Mouse (Mus musculus) CH12.LX (cell line): ENCODE data around the gene Med10. TPM values are rescaled to one million over a fixed set of nuclear protein-coding genes. Genes with fewer than 3 reads are reported as not detected.

Experiments
- DNase-seq: peaks from one replicate; pipeline ENCODE4 v3.0.0-alpha.2; 2013; ENCODE audit errors: extremely low read depth
- H3K27ac ChIP-seq: 2 replicates; pipeline ENCODE4 v1.5.1; 2012; ENCODE audit warnings: low read depth, mild to moderate bottlenecking, control low read depth, moderate library complexity; ENCODE audit not compliant: insufficient read depth
- H3K27me3 ChIP-seq: replicated peaks from 2 replicates; pipeline ENCODE3; 2012; ENCODE audit warnings: inconsistent platforms
- H3K36me3 ChIP-seq, 2 experiments: replicated peaks in 1 of 2; 2 replicates each; pipeline versions ENCODE3 to v1.6.1; 2012; ENCODE audit warnings: inconsistent platforms in 1 of 2, low read length in 1 of 2, mild to moderate bottlenecking in 1 of 2, mixed read lengths in 1 of 2, moderate library complexity in 1 of 2; ENCODE audit not compliant: control insufficient read depth in 1 of 2, insufficient read depth in 1 of 2
- H3K4me1 ChIP-seq, 2 experiments: 2 replicates each; pipeline ENCODE4 v1.6.1; 2012; ENCODE audit warnings: inconsistent platforms in 1 of 2, moderate library complexity in 1 of 2; ENCODE audit not compliant: insufficient read depth in 2 of 2, control insufficient read depth in 1 of 2
- H3K4me2 ChIP-seq: 2 replicates; pipeline ENCODE4 v1.6.1; 2012; ENCODE audit warnings: low read depth, mild to moderate bottlenecking, control low read depth; ENCODE audit not compliant: poor library complexity, insufficient read depth, severe bottlenecking
- H3K4me3 ChIP-seq, 3 experiments: fragments of 150-350 bp in 1 of 3; sonication (generic) in 1 of 3; replicated peaks in 1 of 3; 2 replicates each; pipeline versions ENCODE3 to v1.5.1; 2011 to 2012; ENCODE audit warnings: low read depth in 2 of 3, low read length in 2 of 3, mild to moderate bottlenecking in 2 of 3, moderate library complexity in 2 of 3, control low read depth in 1 of 3, improper control_type of control experiment in 1 of 3, inconsistent platforms in 1 of 3, mixed read lengths in 1 of 3; ENCODE audit not compliant: poor library complexity in 1 of 3
- H3K79me2 ChIP-seq: replicated peaks from 2 replicates; pipeline ENCODE4 v1.6.1; 2012; ENCODE audit warnings: mild to moderate bottlenecking, moderate library complexity; ENCODE audit not compliant: control insufficient read depth, poor library complexity, insufficient read depth, severe bottlenecking; ENCODE audit errors: extremely low read depth
- H3K9ac ChIP-seq: 2 replicates; pipeline ENCODE4 v1.6.1; 2012; ENCODE audit warnings: low read depth, mild to moderate bottlenecking, control low read depth, moderate library complexity; ENCODE audit not compliant: insufficient read depth
- H3K9me3 ChIP-seq: replicated peaks from 2 replicates; pipeline ENCODE3; 2012; ENCODE audit warnings: low read length, inconsistent platforms, mixed read lengths
- BHLHE40 ChIP-seq: IDR thresholded peaks from 2 replicates; pipeline ENCODE4 v1.6.1; 2011; ENCODE audit warnings: mild to moderate bottlenecking, low read depth, low read length, improper control_type of control experiment
- CHD2 ChIP-seq: IDR thresholded peaks from 2 replicates; pipeline ENCODE4 v1.6.1; 2011; ENCODE audit warnings: low read length, improper control_type of control experiment
- CTCF ChIP-seq, 2 experiments: IDR thresholded peaks in 1 of 2; conservative IDR thresholded peaks in 1 of 2; 2 replicates each; pipeline ENCODE4 v1.5.1; 2011 to 2012; ENCODE audit warnings: low read depth in 2 of 2, low read length in 2 of 2, improper control_type of control experiment in 1 of 2, inconsistent platforms in 1 of 2, mild to moderate bottlenecking in 1 of 2, moderate library complexity in 1 of 2
- E2F4 ChIP-seq: IDR thresholded peaks from 2 replicates; pipeline ENCODE4 v1.6.1; 2011; ENCODE audit warnings: low read depth, low read length, improper control_type of control experiment; ENCODE audit not compliant: insufficient replicate concordance
- ELF1 ChIP-seq: IDR thresholded peaks from 2 replicates; pipeline ENCODE4 v1.6.1; 2014; ENCODE audit warnings: low read depth, mild to moderate bottlenecking, inconsistent platforms, low read length, improper control_type of control experiment
- ETS1 ChIP-seq: conservative IDR thresholded peaks from 2 replicates; pipeline ENCODE4 v1.6.1; 2012; ENCODE audit warnings: low read depth, mild to moderate bottlenecking, inconsistent platforms, low read length, improper control_type of control experiment, moderate library complexity
- GABPA ChIP-seq: IDR thresholded peaks from 2 replicates; pipeline ENCODE4 v1.6.1; 2012; ENCODE audit warnings: low read depth, low read length, improper control_type of control experiment, inconsistent platforms; ENCODE audit not compliant: insufficient replicate concordance
- HCFC1 ChIP-seq: IDR thresholded peaks from 2 replicates; pipeline ENCODE4 v1.6.1; 2012; ENCODE audit warnings: low read depth, mild to moderate bottlenecking, inconsistent platforms, low read length, improper control_type of control experiment
- IRF4 ChIP-seq: IDR thresholded peaks from 2 replicates; pipeline ENCODE4 v1.6.1; 2014; ENCODE audit warnings: low read depth, mild to moderate bottlenecking, inconsistent platforms, low read length, improper control_type of control experiment
- JUN ChIP-seq: IDR thresholded peaks from 2 replicates; pipeline ENCODE4 v1.6.1; 2011; ENCODE audit warnings: low read depth, mild to moderate bottlenecking, low read length, improper control_type of control experiment, moderate library complexity; ENCODE audit not compliant: insufficient read depth
- MAZ ChIP-seq: IDR thresholded peaks from 2 replicates; pipeline ENCODE4 v1.6.1; 2012; ENCODE audit warnings: low read depth, mild to moderate bottlenecking, inconsistent platforms, low read length, improper control_type of control experiment, moderate library complexity
- MXI1 ChIP-seq: IDR thresholded peaks from 2 replicates; pipeline ENCODE4 v1.6.1; 2011; ENCODE audit warnings: mild to moderate bottlenecking, low read depth, low read length, improper control_type of control experiment
- MYC ChIP-seq: IDR thresholded peaks from 2 replicates; pipeline ENCODE4 v1.6.1; 2011; ENCODE audit warnings: low read depth, mild to moderate bottlenecking, improper control_type of control experiment, low read length
- PAX5 ChIP-seq: IDR thresholded peaks from 2 replicates; pipeline ENCODE4 v1.6.1; 2012; ENCODE audit warnings: low read length, inconsistent platforms, mixed read lengths
- POLR2A ChIP-seq: IDR thresholded peaks from 2 replicates; pipeline ENCODE4 v1.6.1; 2011; ENCODE audit warnings: low read depth, mild to moderate bottlenecking, improper control_type of control experiment, low read length
- POLR2AphosphoS2 ChIP-seq: IDR thresholded peaks from 2 replicates; pipeline ENCODE4 v1.6.1; 2011; ENCODE audit warnings: low read depth, low read length, improper control_type of control experiment
- RAD21 ChIP-seq: IDR thresholded peaks from 2 replicates; pipeline ENCODE4 v1.6.1; 2011; ENCODE audit warnings: low read depth, mild to moderate bottlenecking, low read length, improper control_type of control experiment, moderate library complexity
- RCOR1 ChIP-seq: conservative IDR thresholded peaks from 2 replicates; pipeline ENCODE4 v1.6.1; 2012; ENCODE audit warnings: low read depth, mild to moderate bottlenecking, inconsistent platforms, low read length, improper control_type of control experiment
- SIN3A ChIP-seq: IDR thresholded peaks from 2 replicates; pipeline ENCODE4 v1.6.1; 2012; ENCODE audit warnings: low read length, improper control_type of control experiment, inconsistent platforms
- SMC3 ChIP-seq: IDR thresholded peaks from 2 replicates; pipeline ENCODE4 v1.6.1; 2011; ENCODE audit warnings: low read depth, low read length, improper control_type of control experiment
- UBTF ChIP-seq: IDR thresholded peaks from 2 replicates; pipeline ENCODE4 v1.6.1; 2012; ENCODE audit warnings: low read depth, mild to moderate bottlenecking, inconsistent platforms, low read length, improper control_type of control experiment, moderate library complexity
- USF2 ChIP-seq: conservative IDR thresholded peaks from 2 replicates; pipeline ENCODE4 v1.6.1; 2011; ENCODE audit warnings: low read depth, low read length, improper control_type of control experiment
- ZNF384 ChIP-seq: IDR thresholded peaks from 2 replicates; pipeline ENCODE4 v1.6.1; 2012; ENCODE audit warnings: low read depth, low read length, improper control_type of control experiment, inconsistent platforms
- dilution Hi-C: fragments of 300-500 bp; cut with MboI; formaldehyde crosslinking; loops from 2 replicates; pipeline ENCODE4 v1.14.3; 2020; ENCODE audit warnings: low sequenced_read_pairs; ENCODE audit not compliant: extremely low pct_unique_long_range_greater_than_20kb, extremely low pct_ligation_motif_present
- in situ Hi-C: fragments of 300-500 bp; cut with MboI; formaldehyde crosslinking; loops from 3 replicates; pipeline ENCODE4 v1.14.3; 2019; ENCODE audit warnings: low sequenced_read_pairs, low pct_ligation_motif_present, low pct_unique_long_range_greater_than_20kb, mixed read lengths
- polyA plus RNA-seq: library from polyadenylated mRNA; unstranded; fragments of >175 nt; gene quantifications from 2 replicates; pipeline ENCODE4 v1.2.1, GENCODE M21; 2012; ENCODE audit warnings: low read depth; ENCODE audit not compliant: insufficient read length
- total RNA-seq, 2 experiments: library from RNA; depleted of rRNA; stranded (reverse); fragments of 300-350 nt in 1 of 2; fragments of >200 nt in 1 of 2; gene quantifications; 2 replicates each; pipeline ENCODE4 v1.2.3; 2012 to 2014

Med10 gene
- total and polyA plus RNA-seq, 3 experiments: 58.6 to 78.7 (median 72.6) TPM

- Histone ChIP-seq H3K36me3 (no peaks in the 10 kb centered on the region), H3K27me3 (no peaks in the 10 kb centered on the region), H3K9me3 (no peaks in the 10 kb centered on the region), H3K4me2 (no peak overlapping the region), H3K4me3 (no peak overlapping the region), H3K27ac (no peak overlapping the region), H3K9ac (no peak overlapping the region), H3K79me2 (no peaks in the 10 kb centered on the region), H3K4me1 (peaks cover 0 to 14% of the 10 kb centered on the region in 2 experiments; a peak in 3 of 4 replicates)
- TF ChIP-seq MAZ (no peak), ZNF384 (no peak), PAX5 (no peak), UBTF (no peak), USF2 (no peak), HCFC1 (no peak), JUN (no peak), BHLHE40 (no peak), GABPA (no peak), POLR2AphosphoS2 (no peak), POLR2A (no peak), CTCF (conservative IDR thresholded peaks at IDR 0.05 in 1 of 2, IDR thresholded peaks at IDR 0.05 in 1 of 2; ENCODE audit: low read depth in 2 of 2, low read length in 2 of 2) (no peak), SMC3 (no peak), ELF1 (no peak), RCOR1 (no peak), E2F4 (no peak)
- dilution Hi-C loops: no loop called here
- no peak for DNase-seq
- in situ Hi-C loops: no loop called here
These were observed 23.4 kb downstream of the Med10 start for GRCm38 (mm10) chr13:69825396-69826095.

- Histone ChIP-seq H3K79me2 (no peaks in the 10 kb centered on the region), H3K27me3 (no peaks in the 10 kb centered on the region), H3K4me1 (no peaks in the 10 kb centered on the region), H3K4me2 (no peak overlapping the region), H3K27ac (no peak overlapping the region), H3K9ac (no peak overlapping the region), H3K4me3 (no peak overlapping the region), H3K36me3 (no peaks in the 10 kb centered on the region), H3K9me3 (no peaks in the 10 kb centered on the region)
- dilution Hi-C loops: no loop called here
- in situ Hi-C loops: no loop called here
- no peak for DNase-seq
- no peak for TF ChIP-seq ETS1
- TF ChIP-seq MXI1: no peak
- no peak for TF ChIP-seq SIN3A
- no peak for TF ChIP-seq ELF1
- TF ChIP-seq USF2: no peak
- TF ChIP-seq GABPA: no peak
- no peak for TF ChIP-seq IRF4
- TF ChIP-seq ZNF384: no peak
- TF ChIP-seq CTCF (conservative IDR thresholded peaks at IDR 0.05 in 1 of 2, IDR thresholded peaks at IDR 0.05 in 1 of 2; ENCODE audit: low read depth in 2 of 2, low read length in 2 of 2): no peak
- no peak for TF ChIP-seq UBTF
- TF ChIP-seq MYC: no peak
- TF ChIP-seq RAD21: no peak
- TF ChIP-seq CHD2: no peak
- TF ChIP-seq JUN: no peak
- TF ChIP-seq RCOR1: no peak
- no peak for TF ChIP-seq E2F4
These were observed 28.4 kb downstream of the Med10 start for GRCm38 (mm10) chr13:69830606-69831005.
